Mouse (Mus musculus): ENCODE data around the gene Mtmr2. TPM values are rescaled to one million over a fixed set of nuclear protein-coding genes. Genes with fewer than 3 reads are reported as not detected.

Gene Mtmr2
- total and polyA plus RNA-seq, 3 experiments, result 47.1 to 95.8 (median 75.2) TPM

GRCm38 (mm10) chr9:13748798-13749674, 826 bp downstream of the Mtmr2 start:
- peak; percentile 100 for DNase-seq (ENCODE audit: low read depth, low spot score)
- Histone ChIP-seq H3K27me3 (ENCODE audit: control insufficient read depth in 1 of 2, insufficient read depth in 2 of 2, low read length in 2 of 2) (no peaks in the 10 kb centered on the region), H3K9ac (ENCODE audit: control insufficient read depth, low read depth, low read length, poor library complexity, severe bottlenecking) (peak overlapping the region; percentile 81), H3K4me3 (ENCODE audit: control insufficient read depth in 1 of 2, insufficient read depth in 1 of 2, low read depth in 2 of 2, low read length in 2 of 2) (peak overlapping the region; percentile 62 to 66), H3K36me3 (ENCODE audit: control insufficient read depth in 1 of 2, insufficient read depth in 2 of 2, low read length in 2 of 2) (peaks cover 0 to 23% of the 10 kb centered on the region in 2 experiments; a peak in 3 of 4 replicates), H3K4me1 (ENCODE audit: control insufficient read depth in 1 of 2, insufficient read depth in 2 of 2, low read length in 2 of 2) (peaks cover 6 to 13% of the 10 kb centered on the region in 2 experiments), H3K9me3 (replicated peaks; ENCODE audit: insufficient read depth, low read length) (no peaks in the 10 kb centered on the region), H3K79me2 (ENCODE audit: control insufficient read depth, insufficient read depth, low read length, poor library complexity) (peaks cover 42% of the 10 kb centered on the region), H3K27ac (ENCODE audit: control insufficient read depth, low read depth, low read length) (peak overlapping the region; percentile 66)
- peak; percentile 75 for TF ChIP-seq MAZ (IDR thresholded peaks at IDR 0.05; ENCODE audit: low read depth, low read length)
- peak; percentile 100 for TF ChIP-seq NELFE (IDR thresholded peaks at IDR 0.05; ENCODE audit: low read depth, low read length)
- TF ChIP-seq POLR2AphosphoS5 (IDR thresholded peaks at IDR 0.05; ENCODE audit: borderline replicate concordance, low read depth, low read length), result peak; percentile 92
- no peak for TF ChIP-seq GABPA (IDR thresholded peaks at IDR 0.05; ENCODE audit: low read depth, low read length)
- peak; percentile 98; the same call in 1 of the 2 replicates for TF ChIP-seq NRF1 (IDR thresholded peaks at IDR 0.05; ENCODE audit: insufficient read depth, low read depth, low read length, poor library complexity, severe bottlenecking)
- no peak for TF ChIP-seq TAL1 (IDR thresholded peaks at IDR 0.05; ENCODE audit: low read length)
- 0 out of 2 replicates have a peak, but pooled peaks have one; percentile 60 for TF ChIP-seq MYB (IDR thresholded peaks at IDR 0.05; ENCODE audit: low read depth, low read length)
- no peak for TF ChIP-seq RAD21 (IDR thresholded peaks at IDR 0.05; ENCODE audit: low read depth, low read length)
- TF ChIP-seq ZKSCAN1 (IDR thresholded peaks at IDR 0.05; ENCODE audit: low read depth, low read length), result 0 out of 2 replicates have a peak, but pooled peaks have one; percentile 57
- TF ChIP-seq POLR2A (IDR thresholded peaks at IDR 0.05; ENCODE audit: control insufficient read depth in 1 of 2, insufficient read depth in 1 of 2, low read depth in 1 of 2, low read length in 2 of 2, poor library complexity in 1 of 2), result peak; percentile 100
- peak; percentile 92 for TF ChIP-seq HCFC1 (IDR thresholded peaks at IDR 0.05; ENCODE audit: low read depth, low read length)
- peak; percentile 98 for TF ChIP-seq CHD1 (IDR thresholded peaks at IDR 0.05; ENCODE audit: low read depth, low read length)
- TF ChIP-seq RCOR1 (IDR thresholded peaks at IDR 0.05; ENCODE audit: low read depth, low read length), result 0 out of 2 replicates have a peak, but pooled peaks have one; percentile 31
- peak; percentile 81; the same call in 1 of the 2 replicates for TF ChIP-seq MYC (IDR thresholded peaks at IDR 0.05; ENCODE audit: low read depth, low read length)
- TF ChIP-seq EP300 (IDR thresholded peaks at IDR 0.05; ENCODE audit: low read depth in 1 of 2, low read length in 2 of 2), result peak in 1 of 2 experiments; percentile 45; a peak in 2 of 4 replicates
- no peak for TF ChIP-seq BHLHE40 (IDR thresholded peaks at IDR 0.05; ENCODE audit: borderline replicate concordance, low read depth, low read length)
- TF ChIP-seq E2F4 (IDR thresholded peaks at IDR 0.05; ENCODE audit: borderline replicate concordance, low read depth, low read length), result peak; percentile 80; the same call in 1 of the 2 replicates
- no peak; the same call in 1 of the 2 replicates for TF ChIP-seq UBTF (IDR thresholded peaks at IDR 0.05; ENCODE audit: borderline replicate concordance, insufficient read depth, low read depth, low read length)
- TF ChIP-seq GATA1 (IDR thresholded peaks at IDR 0.05; ENCODE audit: low read depth, low read length), result no peak
- TF ChIP-seq TCF12 (IDR thresholded peaks at IDR 0.05; ENCODE audit: low read depth, low read length), result peak; percentile 84
- 0 out of 2 replicates have a peak, but pooled peaks have one; percentile 14 for TF ChIP-seq MAX (IDR thresholded peaks at IDR 0.05; ENCODE audit: low read length)
- peak; percentile 100 for TF ChIP-seq POLR2AphosphoS2 (IDR thresholded peaks at IDR 0.05; ENCODE audit: low read length)
- peak; percentile 51 for TF ChIP-seq ETS1 (IDR thresholded peaks at IDR 0.05; ENCODE audit: low read depth, low read length)
- peak; percentile 15; the same call in 1 of the 2 replicates for TF ChIP-seq SMC3 (IDR thresholded peaks at IDR 0.05; ENCODE audit: low read depth, low read length)
- peak; percentile 87 for TF ChIP-seq USF1 (IDR thresholded peaks at IDR 0.05; ENCODE audit: low read depth, low read length)
- TF ChIP-seq MXI1 (IDR thresholded peaks at IDR 0.05; ENCODE audit: low read depth, low read length), result peak; percentile 90
- TF ChIP-seq SIN3A (IDR thresholded peaks at IDR 0.05; ENCODE audit: low read length), result peak; percentile 85
- no peak for TF ChIP-seq CHD2 (IDR thresholded peaks at IDR 0.05; ENCODE audit: low read length)
- TF ChIP-seq ELF1 (IDR thresholded peaks at IDR 0.05; ENCODE audit: low read depth, low read length), result peak; percentile 93
- peak in 1 of 3 experiments; percentile 10; a peak in 1 of 6 replicates for TF ChIP-seq CTCF (IDR thresholded peaks at IDR 0.05 in 2 of 3, conservative IDR thresholded peaks at IDR 0.05 in 1 of 3; ENCODE audit: control insufficient read depth in 1 of 3, insufficient read depth in 1 of 3, low read depth in 2 of 3, low read length in 3 of 3, poor library complexity in 1 of 3, severe bottlenecking in 1 of 3)
- TF ChIP-seq KAT2A (conservative IDR thresholded peaks at IDR 0.05; ENCODE audit: low read depth, low read length), result peak; percentile 78
- no peak for TF ChIP-seq ZNF384 (IDR thresholded peaks at IDR 0.05; ENCODE audit: low read depth, low read length)
- peak; percentile 99 for TF ChIP-seq ZMIZ1 (IDR thresholded peaks at IDR 0.05; ENCODE audit: low read depth, low read length)
- peak; percentile 95 for TF ChIP-seq TBP (IDR thresholded peaks at IDR 0.05; ENCODE audit: low read depth, low read length)
